Mouse (Mus musculus) heart, adult 2 months (tissue): ENCODE measurements around the gene Tmem209. TPM values are rescaled to one million over a fixed set of nuclear protein-coding genes. Genes with fewer than 3 reads are reported as not detected.

ENCODE experiments used
- DNase-seq, 2 experiments: peaks; one replicate each; pipeline ENCODE4 v3.0.0; 2021
- H3K27ac ChIP-seq: fragments of 200-600 bp; 2 replicates; pipeline ENCODE4 v1.8.1; 2022
- H3K27me3 ChIP-seq: fragments of 200-500 bp; 2 replicates; pipeline ENCODE4 v1.6.1; 2012; ENCODE audit warnings: mild to moderate bottlenecking, low read length, inconsistent platforms, mixed read lengths; ENCODE audit not compliant: control insufficient read depth, insufficient read depth
- H3K36me3 ChIP-seq: fragments of 200-500 bp; 2 replicates; pipeline ENCODE4 v1.6.1; 2012; ENCODE audit warnings: low read length, inconsistent platforms; ENCODE audit not compliant: control insufficient read depth, insufficient read depth
- H3K4me1 ChIP-seq: fragments of 200-500 bp; 2 replicates; pipeline ENCODE4 v1.6.1; 2011; ENCODE audit warnings: low read length; ENCODE audit not compliant: control insufficient read depth, insufficient read depth
- H3K4me3 ChIP-seq: fragments of 200-600 bp; 2 replicates; pipeline ENCODE4 v1.8.1; 2022
- H3K79me2 ChIP-seq: fragments of 200-500 bp; replicated peaks from 2 replicates; pipeline ENCODE4 v1.6.1; 2012; ENCODE audit warnings: mild to moderate bottlenecking, inconsistent platforms, low read length, moderate library complexity, mixed read lengths; ENCODE audit not compliant: control insufficient read depth, insufficient read depth
- H3K9ac ChIP-seq: fragments of 200-500 bp; 2 replicates; pipeline ENCODE4 v1.6.1; 2012; ENCODE audit warnings: low read depth, mild to moderate bottlenecking, control low read depth, inconsistent platforms, low read length, mixed read lengths
- CTCF ChIP-seq: fragments of 200-600 bp; IDR thresholded peaks from 2 replicates; pipeline ENCODE4 v1.8.1; 2022; ENCODE audit warnings: antibody characterized with exemption, mild to moderate bottlenecking, moderate library complexity
- EP300 ChIP-seq: fragments of 200-500 bp; IDR thresholded peaks from 2 replicates; pipeline ENCODE4 v1.6.1; 2011; ENCODE audit warnings: low read depth, low read length, control low read depth; ENCODE audit not compliant: insufficient read depth
- POLR2A ChIP-seq: fragments of 200-500 bp; IDR thresholded peaks from 2 replicates; pipeline ENCODE4 v1.6.1; 2011; ENCODE audit warnings: mild to moderate bottlenecking, low read depth, low read length, control low read depth; ENCODE audit not compliant: insufficient read depth
- WGBS: fragments of 180-500 bp; shearing (Covaris S2); methylation state at CpG from one replicate; pipeline ENCODE4 v1.1.7; 2018; 5-methylcytosine and 5-hydroxymethylcytosine counted together
- intact Hi-C: fragments of 180-260 bp; cut with DNase I; formaldehyde crosslinking; loops from one replicate; pipeline ENCODE4 v1.15.1; 2025
- polyA plus RNA-seq: library from polyadenylated mRNA; depleted of rRNA; stranded (reverse); fragments of >200 nt; gene quantifications from 2 replicates; pipeline ENCODE4 v1.2.3, GENCODE M21; 2012
- total RNA-seq, 2 experiments: library from RNA; stranded (reverse); gene quantifications; 2 replicates each; pipeline ENCODE4 v1.2.3; 2021

Tmem209 gene
- total and polyA plus RNA-seq, 3 experiments: 6.3 to 15.9 (median 7.5) TPM

DNA sequence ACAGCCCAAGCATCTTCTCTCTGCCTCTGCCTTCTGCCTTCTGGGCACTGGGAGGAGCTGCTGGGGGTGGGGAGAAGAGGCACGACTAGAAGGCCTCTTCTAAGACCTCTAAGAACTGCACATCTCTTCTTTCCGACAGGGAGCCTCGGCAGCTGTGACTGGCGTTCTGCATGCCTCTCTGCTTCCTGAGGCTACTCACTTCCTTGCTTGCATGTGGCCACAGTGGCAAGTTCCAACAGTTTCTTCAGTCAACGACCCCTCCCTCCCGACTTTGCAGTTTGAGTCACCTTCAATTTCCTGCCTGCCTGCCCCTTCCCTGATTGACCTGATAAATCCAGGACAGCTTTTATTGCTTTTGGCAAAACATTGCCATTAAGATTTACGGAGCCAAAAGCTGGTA is 46.8 kb downstream of the Tmem209 start:
- peaks cover 2% of the 10 kb centered on the region; the same call in 1 of the 2 replicates for H3K4me1 ChIP-seq
- H3K36me3 ChIP-seq: no peaks in the 10 kb centered on the region
- H3K27ac ChIP-seq: no peak overlapping the region
- intact Hi-C loops: no loop called here
- H3K27me3 ChIP-seq: no peaks in the 10 kb centered on the region
- no peak overlapping the region for H3K9ac ChIP-seq
- WGBS: 25% methylated on average over 7 of the region's 7 CpGs
- H3K4me3 ChIP-seq: no peak overlapping the region
- TF ChIP-seq CTCF: no peak
- TF ChIP-seq EP300: no peak
- no peak for TF ChIP-seq POLR2A
- no peaks in the 10 kb centered on the region for H3K79me2 ChIP-seq
- DNase-seq: no peak

GRCm38 (mm10) chr6:30461755-30462344 is 47.7 kb downstream of the Tmem209 start:
- Histone ChIP-seq H3K79me2 (no peaks in the 10 kb centered on the region), H3K9ac (no peak overlapping the region), H3K4me1 (peaks cover 2% of the 10 kb centered on the region; the same call in 1 of the 2 replicates), H3K36me3 (no peaks in the 10 kb centered on the region), H3K27ac (no peak overlapping the region), H3K27me3 (no peaks in the 10 kb centered on the region), H3K4me3 (no peak overlapping the region)
- intact Hi-C loops: no loop called here
- 88% methylated on average over 13 of the region's 13 CpGs for WGBS
- no peak for DNase-seq
- TF ChIP-seq EP300 (no peak), CTCF (no peak), POLR2A (no peak)

GRCm38 (mm10) chr6:30460750-30461446 is 48.7 kb downstream of the Tmem209 start:
- Histone ChIP-seq H3K4me3 (no peak overlapping the region), H3K27ac (no peak overlapping the region), H3K4me1 (peaks cover 2% of the 10 kb centered on the region; the same call in 1 of the 2 replicates), H3K9ac (no peak overlapping the region), H3K27me3 (no peaks in the 10 kb centered on the region), H3K79me2 (no peaks in the 10 kb centered on the region), H3K36me3 (no peaks in the 10 kb centered on the region)
- TF ChIP-seq EP300 (no peak), POLR2A (no peak), CTCF (no peak)
- 50% methylated on average over 19 of the region's 19 CpGs for WGBS
- peak in 1 of 2 experiments; percentile 21 for DNase-seq
- intact Hi-C loops: loop anchor here (1.0 kb wide), 1 partner anchor 57 kb away; no protein-coding TSS in a partner anchor

DNA sequence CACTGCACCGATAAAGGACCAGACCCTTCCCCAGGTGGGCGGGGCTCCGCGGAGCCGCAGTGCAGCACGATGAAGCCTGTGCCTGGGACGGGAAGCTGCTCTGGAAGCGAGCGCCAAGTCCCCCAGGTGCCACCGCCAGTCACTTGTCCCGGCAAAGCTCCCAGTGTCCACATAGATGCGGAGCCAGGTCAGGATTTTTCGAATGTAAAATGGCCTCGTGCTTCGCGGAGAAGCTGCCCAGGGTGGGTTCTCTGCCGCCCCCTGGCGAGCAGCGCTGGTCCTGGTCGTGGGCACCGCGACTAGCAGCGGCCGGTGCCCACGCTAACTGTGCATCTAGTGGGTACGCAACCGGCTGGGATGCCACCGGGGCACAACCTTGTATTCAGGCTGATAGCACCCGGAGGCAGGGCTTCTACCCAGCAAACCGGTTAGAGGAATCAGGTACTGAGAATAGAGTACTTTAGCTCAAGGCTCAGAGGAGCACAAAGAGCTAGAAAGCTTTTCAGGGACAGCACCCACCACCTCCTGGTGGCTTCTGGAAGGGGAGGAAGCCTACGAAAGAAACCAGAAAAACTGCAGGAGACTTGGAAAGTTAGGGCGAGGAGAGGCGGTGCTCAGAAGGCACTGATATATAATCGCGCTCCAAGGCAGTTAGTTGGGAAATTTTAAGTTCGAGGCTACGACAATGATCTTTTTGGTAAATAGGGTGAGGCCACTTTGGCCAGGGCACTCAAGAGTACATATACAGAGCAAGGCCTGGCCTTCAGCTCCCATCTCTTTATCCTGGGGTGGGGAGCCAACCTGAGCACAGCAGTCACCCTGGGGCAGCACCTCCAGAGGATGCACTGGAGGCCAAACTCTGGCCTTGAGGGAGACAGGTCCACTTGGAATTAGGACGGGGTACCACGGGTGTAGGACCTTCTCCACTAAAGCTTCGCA is 49.5 kb downstream of the Tmem209 start:
- intact Hi-C loops: loop anchor here (1.0 kb wide), 1 partner anchor 56 kb away; no protein-coding TSS in a partner anchor
- Histone ChIP-seq H3K4me3 (peak overlapping the region; percentile 49), H3K36me3 (no peaks in the 10 kb centered on the region), H3K79me2 (no peaks in the 10 kb centered on the region), H3K4me1 (peaks cover 2% of the 10 kb centered on the region; the same call in 1 of the 2 replicates), H3K27me3 (no peaks in the 10 kb centered on the region), H3K9ac (peak overlapping the region; percentile 62), H3K27ac (0 out of 2 replicates have a peak overlapping the region, but pooled peaks have one; percentile 31)
- 14% methylated on average over 40 of the region's 40 CpGs for WGBS
- peak; percentile 78 to 86 for DNase-seq
- TF ChIP-seq EP300 (no peak), POLR2A (no peak), CTCF (peak; percentile 99; the same call in 1 of the 2 replicates)

DNA sequence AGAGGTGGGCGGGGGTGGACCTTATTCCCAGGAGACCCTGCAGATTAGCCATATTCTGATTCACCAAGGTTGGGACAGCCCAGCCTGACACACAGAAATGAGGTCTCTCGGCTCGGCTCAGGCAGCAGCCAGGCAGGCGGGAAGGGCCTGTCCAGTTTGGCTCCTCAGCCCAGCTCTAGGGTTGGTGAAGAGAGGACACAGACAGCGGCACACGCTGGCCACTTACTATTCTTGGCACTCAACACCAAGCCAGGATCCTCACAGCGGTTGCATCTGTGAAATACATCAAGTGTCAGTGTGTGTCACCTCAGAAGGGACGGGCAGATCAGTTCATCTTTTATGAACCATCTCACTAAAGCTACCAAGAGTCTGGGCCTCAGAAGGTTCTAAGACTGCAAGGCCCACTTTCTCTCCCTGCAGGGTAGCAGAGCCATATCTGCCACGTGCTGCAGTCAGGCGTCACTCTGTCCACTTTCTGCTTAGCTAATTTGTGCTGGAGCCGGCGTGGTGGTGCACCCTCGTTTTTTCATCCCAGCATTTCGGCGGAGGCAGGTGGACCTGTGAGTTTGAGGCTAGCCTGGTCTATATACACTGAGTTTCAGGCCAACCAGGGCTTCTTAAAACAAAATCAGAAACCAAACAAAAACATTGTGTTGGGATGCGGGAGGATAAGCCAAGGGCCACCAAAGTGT is 50.4 kb downstream of the Tmem209 start:
- H3K27ac ChIP-seq: no peak overlapping the region

More for the DNA sequence above, 50.4 kb downstream of the Tmem209 start:
- peak; percentile 28 to 30 for DNase-seq
- Histone ChIP-seq H3K27me3 (no peaks in the 10 kb centered on the region), H3K36me3 (no peaks in the 10 kb centered on the region), H3K9ac (peak overlapping the region; percentile 62; the same call in 1 of the 2 replicates), H3K4me3 (peak overlapping the region; percentile 49), H3K79me2 (no peaks in the 10 kb centered on the region), H3K4me1 (peaks cover 5% of the 10 kb centered on the region)
- intact Hi-C loops: no loop called here
- WGBS: 44% methylated on average over 16 of the region's 16 CpGs
- TF ChIP-seq POLR2A (no peak), EP300 (no peak), CTCF (no peak)
